In genomic region chr3:41583621-41584020, GRCm38 (mm10) we compare ENCODE assay signal across 10 mouse cellular contexts. TPM values are rescaled to one million over a fixed set of nuclear protein-coding genes. Genes with fewer than 3 reads are reported as not detected.
DNase-seq lines count a peak whose midpoint lies in the region; ATAC-seq and TF ChIP-seq lines count a peak whose summit lies in the region.
"Had no signal": no experiment of that assay in that cellular context is flagged by ENCODE, and none has a peak within 500 bp of the region (broad histone marks: within the 10 kb centered on the region; RNA-seq: fewer than 3 reads in every experiment).

No protein-coding gene starts in this region.

- no peaks in the 10 kb centered on the region for H3K27me3 ChIP-seq in heart, adult 2 months (ENCODE audit: control insufficient read depth, insufficient read depth, low read length)
- no peaks in the 10 kb centered on the region for H3K27me3 ChIP-seq in G1E (ENCODE audit: insufficient read depth, low read length)
- H3K27me3 ChIP-seq in heart, embryonic 13.5 days (replicated peaks), result no peaks in the 10 kb centered on the region

- H3K4me2 ChIP-seq in heart, embryonic 13.5 days, result no peak overlapping the region
- H3K4me2 ChIP-seq: lung, embryonic 14.5 days had no signal

- H3K4me3 ChIP-seq in heart, adult 2 months, result no peak overlapping the region
- peak overlapping the region; percentile 33; the same call in 1 of the 2 replicates for H3K4me3 ChIP-seq in G1E (ENCODE audit: low read depth, low read length)
- no peak overlapping the region for H3K4me3 ChIP-seq in heart, embryonic 13.5 days

- no peak for TF ChIP-seq POLR2A in heart, adult 2 months (IDR thresholded peaks at IDR 0.05; ENCODE audit: insufficient read depth, low read depth, low read length)

- H3K27ac ChIP-seq in heart, adult 2 months, result peak overlapping the region; percentile 26; the same call in 1 of the 2 replicates
- H3K27ac ChIP-seq in heart, embryonic 13.5 days (replicated peaks), result 0 out of 2 replicates have a peak overlapping the region, but pooled peaks have one; percentile 10
- H3K27ac ChIP-seq: kidney, postnatal 0 days had no signal

- H3K4me1 ChIP-seq in heart, adult 2 months (ENCODE audit: control insufficient read depth, insufficient read depth, low read length), result peaks cover 34% of the 10 kb centered on the region
- peaks cover 81% of the 10 kb centered on the region for H3K4me1 ChIP-seq in G1E (ENCODE audit: insufficient read depth, low read depth, low read length)
- H3K4me1 ChIP-seq in heart, embryonic 13.5 days, result peaks cover 89% of the 10 kb centered on the region

- no peak for ATAC-seq in G1E (ENCODE audit: extremely low read depth, insufficient number of reproducible peaks, low FRiP score, poor library complexity, severe bottlenecking)
- ATAC-seq in heart, embryonic 13.5 days (ENCODE audit: extremely low read depth, insufficient number of reproducible peaks, low FRiP score, low TSS enrichment), result no peak

- 46% methylated on average over 4 of the region's 4 CpGs for WGBS in heart, adult 2 months
- WGBS in heart, embryonic 13.5 days, result 58% methylated on average over 4 of the region's 4 CpGs

- H3K9me3 ChIP-seq in G1E (replicated peaks), result no peaks in the 10 kb centered on the region
- no peaks in the 10 kb centered on the region for H3K9me3 ChIP-seq in heart, embryonic 13.5 days

- H3K9ac ChIP-seq in heart, adult 2 months (ENCODE audit: low read depth, low read length), result no peak overlapping the region
- H3K9ac ChIP-seq in heart, embryonic 13.5 days, result peak overlapping the region; percentile 30; the same call in 1 of the 2 replicates
- H3K9ac ChIP-seq: lung, embryonic 14.5 days had no signal

- TF ChIP-seq EP300 in heart, adult 2 months (IDR thresholded peaks at IDR 0.05; ENCODE audit: insufficient read depth, low read depth, low read length), result no peak

- H3K79me2 ChIP-seq in heart, adult 2 months (replicated peaks; ENCODE audit: control insufficient read depth, insufficient read depth, low read length), result peaks cover 3% of the 10 kb centered on the region; the same call in 1 of the 2 replicates

- intact Hi-C loops in heart, adult 2 months (cut with DNase I), result no loop called here

- no peaks in the 10 kb centered on the region; the same call in 1 of the 2 replicates for H3K36me3 ChIP-seq in heart, adult 2 months (ENCODE audit: control insufficient read depth, insufficient read depth, low read length)
- peaks cover 95% of the 10 kb centered on the region for H3K36me3 ChIP-seq in G1E (replicated peaks)
- no peaks in the 10 kb centered on the region for H3K36me3 ChIP-seq in heart, embryonic 13.5 days

- peak in 1 of 2 experiments; percentile 60 for DNase-seq in heart, adult 2 months
- no peak for DNase-seq in heart, adult 8-10 months (ENCODE audit: low spot score)
- DNase-seq in G1E (ENCODE audit: low spot score), result no peak
- DNase-seq in Muller cell, postnatal 12 days (ENCODE audit: inconsistent ontology term), result peak; percentile 68
- DNase-seq in spleen, postnatal 36 days (ENCODE audit: low spot score in 2 of 2), result no peak
- DNase-seq in thymus, postnatal 14 days, result no peak
- DNase-seq: lung, embryonic 14.5 days; thymus, postnatal 36 days had no signal

- TF ChIP-seq CTCF in heart, adult 2 months (IDR thresholded peaks at IDR 0.05), result no peak
- no peak for TF ChIP-seq CTCF in G1E (IDR thresholded peaks at IDR 0.05; ENCODE audit: low read depth, low read length)

RNA-seq across cellular contexts. Expression of gene Jade1, which starts 28.1 kb away (rescaled TPM):
- total RNA-seq in heart, adult 2 months (2021), result 10 to 100 TPM; 28.5 to 38.6 TPM
- polyA plus RNA-seq in heart, adult 2 months (2012; rRNA removed), result 10.1 and 24.0 TPM in 2 replicates
- total RNA-seq in heart, adult 8-10 months (2022), result 10 to 100 TPM; 26.5 to 40.1 (median 28.9) TPM
- total RNA-seq in G1E (2014; fragmentation: Nextera tagmentation) (129 and 146 TPM in 2 replicates), G1E (2017) (138 and 159 TPM in 2 replicates)
- polyA plus RNA-seq in G1E (2012), result 48.2 and 63.7 TPM in 2 replicates
- polyA plus RNA-seq in heart, embryonic 13.5 days (2015; fragmentation: Nextera tagmentation; extraction: Ambion mirVana), result 12.4 and 13.5 TPM in 2 replicates
